Mouse (Mus musculus) liver, embryonic 11.5 days (tissue): ENCODE measurements around the gene 9330182L06Rik. TPM values are rescaled to one million over a fixed set of nuclear protein-coding genes. Genes with fewer than 3 reads are reported as not detected.

ENCODE experiments used
- microRNA counts: library from miRNA; unstranded; fragments of <30 nt; microRNA quantifications from one replicate; lab custom pipeline; 2015
- microRNA-seq: library from miRNA; unstranded; fragments of <30 nt; microRNA quantifications from one replicate; pipeline ENCODE4, GENCODE M21; 2017; ENCODE audit warnings: borderline number of aligned reads
- polyA plus RNA-seq: library from polyadenylated mRNA; unstranded; fragments of >200 nt; fragmentation: Nextera tagmentation; extraction: Ambion mirVana; gene quantifications from 2 replicates; pipeline ENCODE4 v1.2.1, GENCODE M21; 2014

The 9330182L06Rik gene
- polyA plus RNA-seq, 1 experiment from 2014 or later = 0.99 TPM

MicroRNAs within 50 kb of the gene (microRNA counts, 519-probe panel; counts per million panel counts)
- microRNA mmu-miR-879 (lab: Ali Mortazavi, UCI) = not detected

Small RNA genes within 50 kb of the gene (microRNA-seq; reads per million reads assigned to microRNA genes)
- gene Mir879 = 1.4 reads per million

Other genes with a start within 250 kb of the 9330182L06Rik start
- gene Tmem243, start 165.4 kb upstream of the 9330182L06Rik start, polyA plus RNA-seq = 11.8 and 14.3 TPM in 2 replicates
- gene Dmtf1, start 104.3 kb upstream of the 9330182L06Rik start, polyA plus RNA-seq = 32.8 and 34.5 TPM in 2 replicates